In genomic region chr14:61235846-61236474, GRCm38 (mm10) we compare ENCODE assay signal across 14 mouse cellular contexts. TPM values are rescaled to one million over a fixed set of nuclear protein-coding genes. Genes with fewer than 3 reads are reported as not detected.
A peak's percentile ranks its signal among the peaks of the same experiment; 100 is the strongest.
DNase-seq lines count a peak whose midpoint lies in the region; ATAC-seq and TF ChIP-seq lines count a peak whose summit lies in the region.
"Had no signal": no experiment of that assay in that cellular context is flagged by ENCODE, and none has a peak within 500 bp of the region (broad histone marks: within the 10 kb centered on the region; RNA-seq: fewer than 3 reads in every experiment).

No protein-coding gene starts in this region.

- no peaks in the 10 kb centered on the region for H3K27me3 ChIP-seq in forebrain, embryonic 12.5 days
- H3K27me3 ChIP-seq in forebrain, postnatal 0 days (ENCODE audit: insufficient read depth, low read length): no peaks in the 10 kb centered on the region
- no peaks in the 10 kb centered on the region for H3K27me3 ChIP-seq in lung, embryonic 14.5 days (ENCODE audit: insufficient read depth, low read length)
- H3K27me3 ChIP-seq in lung, postnatal 0 days (replicated peaks; ENCODE audit: insufficient read depth, low read length): no peaks in the 10 kb centered on the region
- H3K27me3 ChIP-seq in forebrain, embryonic 13.5 days: no peaks in the 10 kb centered on the region
- H3K27me3 ChIP-seq: embryonic facial prominence, embryonic 12.5 days; limb, embryonic 15.5 days; lung, embryonic 15.5 days; midbrain, embryonic 12.5 days had no signal

- H3K9ac ChIP-seq in forebrain, embryonic 12.5 days: no peak overlapping the region
- H3K9ac ChIP-seq in forebrain, postnatal 0 days: no peak overlapping the region
- no peak overlapping the region for H3K9ac ChIP-seq in lung, embryonic 14.5 days
- H3K9ac ChIP-seq in lung, postnatal 0 days (replicated peaks; ENCODE audit: low read depth): no peak overlapping the region
- no peak overlapping the region for H3K9ac ChIP-seq in forebrain, embryonic 13.5 days
- H3K9ac ChIP-seq: embryonic facial prominence, embryonic 12.5 days; limb, embryonic 15.5 days; lung, embryonic 15.5 days; midbrain, embryonic 12.5 days had no signal

- H3K36me3 ChIP-seq in forebrain, embryonic 12.5 days (replicated peaks): no peaks in the 10 kb centered on the region
- H3K36me3 ChIP-seq in forebrain, postnatal 0 days (ENCODE audit: insufficient read depth): no peaks in the 10 kb centered on the region
- H3K36me3 ChIP-seq in lung, embryonic 14.5 days (ENCODE audit: insufficient read depth): no peaks in the 10 kb centered on the region
- H3K36me3 ChIP-seq in lung, postnatal 0 days (ENCODE audit: insufficient read depth, low read length): no peaks in the 10 kb centered on the region
- no peaks in the 10 kb centered on the region for H3K36me3 ChIP-seq in forebrain, embryonic 13.5 days (ENCODE audit: poor library complexity, severe bottlenecking)
- H3K36me3 ChIP-seq: embryonic facial prominence, embryonic 12.5 days; limb, embryonic 15.5 days; lung, embryonic 15.5 days; midbrain, embryonic 12.5 days had no signal

- DNase-seq in forebrain, postnatal 0 days: no peak
- peak; percentile 49 for DNase-seq in lung, embryonic 14.5 days
- no peak for DNase-seq in lung, postnatal 0 days (ENCODE audit: low spot score)
- peak; percentile 59 for DNase-seq in retina, embryonic 14.5 days (ENCODE audit: low spot score)
- no peak for DNase-seq in c-Kit-positive CD71-positive TER-119-positive erythroid progenitor cells, embryonic 14.5 days (ENCODE audit: low spot score)
- DNase-seq: cerebellum, adult 2 months; kidney, adult 2 months; layer of hippocampus, adult 9-11 months had no signal

- no peak overlapping the region for H3K4me2 ChIP-seq in forebrain, embryonic 12.5 days
- H3K4me2 ChIP-seq in forebrain, postnatal 0 days (ENCODE audit: low read depth): no peak overlapping the region
- H3K4me2 ChIP-seq in lung, embryonic 14.5 days: no peak overlapping the region
- H3K4me2 ChIP-seq in lung, postnatal 0 days (replicated peaks; ENCODE audit: low read depth, low read length): no peak overlapping the region
- H3K4me2 ChIP-seq in forebrain, embryonic 13.5 days: no peak overlapping the region
- H3K4me2 ChIP-seq: embryonic facial prominence, embryonic 12.5 days; limb, embryonic 15.5 days; lung, embryonic 15.5 days; midbrain, embryonic 12.5 days had no signal

- H3K27ac ChIP-seq in forebrain, embryonic 12.5 days: peak overlapping the region; percentile 53
- H3K27ac ChIP-seq in forebrain, postnatal 0 days (ENCODE audit: low read depth, low read length): no peak overlapping the region
- H3K27ac ChIP-seq in lung, embryonic 14.5 days (ENCODE audit: low read depth): no peak overlapping the region
- H3K27ac ChIP-seq in lung, postnatal 0 days (ENCODE audit: low read length): no peak overlapping the region
- H3K27ac ChIP-seq in forebrain, embryonic 13.5 days: peak overlapping the region; percentile 61
- H3K27ac ChIP-seq: embryonic facial prominence, embryonic 12.5 days; limb, embryonic 15.5 days; lung, embryonic 15.5 days; midbrain, embryonic 12.5 days had no signal

- H3K4me3 ChIP-seq in forebrain, embryonic 12.5 days (replicated peaks): no peak overlapping the region
- no peak overlapping the region for H3K4me3 ChIP-seq in forebrain, postnatal 0 days (ENCODE audit: low read depth, low read length)
- no peak overlapping the region for H3K4me3 ChIP-seq in lung, embryonic 14.5 days (ENCODE audit: low read depth, low read length)
- H3K4me3 ChIP-seq in lung, postnatal 0 days (ENCODE audit: low read depth, low read length): no peak overlapping the region
- no peak overlapping the region for H3K4me3 ChIP-seq in forebrain, embryonic 13.5 days
- H3K4me3 ChIP-seq: embryonic facial prominence, embryonic 12.5 days; limb, embryonic 15.5 days; lung, embryonic 15.5 days; midbrain, embryonic 12.5 days had no signal

- no peak for TF ChIP-seq EP300 in lung, postnatal 0 days (IDR thresholded peaks at IDR 0.05)

- WGBS in forebrain, embryonic 12.5 days: 37% methylated on average over 5 of the region's 5 CpGs
- 36% methylated on average over 5 of the region's 5 CpGs for WGBS in forebrain, postnatal 0 days
- WGBS in lung, embryonic 14.5 days: 37% methylated on average over 5 of the region's 5 CpGs
- 43% methylated on average over 5 of the region's 5 CpGs for WGBS in lung, postnatal 0 days
- 41% methylated on average over 5 of the region's 5 CpGs for WGBS in forebrain, embryonic 13.5 days

- ATAC-seq in forebrain, embryonic 12.5 days (ENCODE audit: low FRiP score): peak; percentile 36; the same call in 1 of the 2 replicates
- no peak for ATAC-seq in forebrain, postnatal 0 days
- no peak for ATAC-seq in lung, embryonic 14.5 days (ENCODE audit: insufficient read depth)
- ATAC-seq in lung, postnatal 0 days: no peak
- peak; percentile 38; the same call in 1 of the 2 replicates for ATAC-seq in forebrain, embryonic 13.5 days

- peaks cover 8% of the 10 kb centered on the region; the same call in 1 of the 2 replicates for H3K4me1 ChIP-seq in forebrain, embryonic 12.5 days
- H3K4me1 ChIP-seq in forebrain, postnatal 0 days (ENCODE audit: insufficient read depth): no peaks in the 10 kb centered on the region
- H3K4me1 ChIP-seq in lung, embryonic 14.5 days (ENCODE audit: insufficient read depth): no peaks in the 10 kb centered on the region
- H3K4me1 ChIP-seq in lung, postnatal 0 days (ENCODE audit: insufficient read depth, low read depth, low read length): no peaks in the 10 kb centered on the region
- H3K4me1 ChIP-seq in forebrain, embryonic 13.5 days: peaks cover 19% of the 10 kb centered on the region
- H3K4me1 ChIP-seq: embryonic facial prominence, embryonic 12.5 days; limb, embryonic 15.5 days; lung, embryonic 15.5 days had no signal

- no peak for TF ChIP-seq CTCF in forebrain, postnatal 0 days (IDR thresholded peaks at IDR 0.05; ENCODE audit: low read depth)
- no peak for TF ChIP-seq CTCF in lung, embryonic 14.5 days (IDR thresholded peaks at IDR 0.05; ENCODE audit: low read depth)
- TF ChIP-seq CTCF in lung, postnatal 0 days (IDR thresholded peaks at IDR 0.05): no peak

- H3K9me3 ChIP-seq in forebrain, embryonic 12.5 days: no peaks in the 10 kb centered on the region
- no peaks in the 10 kb centered on the region for H3K9me3 ChIP-seq in forebrain, postnatal 0 days (ENCODE audit: low read length)
- H3K9me3 ChIP-seq in lung, embryonic 14.5 days (ENCODE audit: low read depth, low read length): no peaks in the 10 kb centered on the region
- no peaks in the 10 kb centered on the region for H3K9me3 ChIP-seq in lung, postnatal 0 days (ENCODE audit: low read length)
- H3K9me3 ChIP-seq in forebrain, embryonic 13.5 days (replicated peaks): no peaks in the 10 kb centered on the region
- H3K9me3 ChIP-seq: embryonic facial prominence, embryonic 12.5 days; limb, embryonic 15.5 days; lung, embryonic 15.5 days; midbrain, embryonic 12.5 days had no signal

RNA-seq across cellular contexts. Expression of gene Sgcg, which starts 22.3 kb away (rescaled TPM):
- 0.05 and 0.19 TPM in 2 replicates for polyA plus RNA-seq in forebrain, embryonic 12.5 days (2016; fragmentation: Nextera tagmentation; extraction: Ambion mirVana)
- total RNA-seq in forebrain, postnatal 0 days (2014; rRNA removed): 0.43 TPM in 1 of 2 replicates, not detected in the other
- 0.10 TPM in 2 replicates for polyA plus RNA-seq in forebrain, postnatal 0 days (2015; fragmentation: Nextera tagmentation; extraction: Ambion mirVana)
- polyA plus RNA-seq in lung, embryonic 14.5 days (2014; fragmentation: Nextera tagmentation; extraction: Ambion mirVana): 0.45 and 1.2 TPM in 2 replicates
- 4.2 and 6.1 TPM in 2 replicates for polyA plus RNA-seq in lung, postnatal 0 days (2015; fragmentation: Nextera tagmentation; extraction: Ambion mirVana)
- 0.20 TPM in 1 of 2 replicates, not detected in the other for polyA plus RNA-seq in forebrain, embryonic 13.5 days (2015; fragmentation: Nextera tagmentation; extraction: Ambion mirVana)
- polyA plus RNA-seq: midbrain, embryonic 12.5 days had no signal

Comparison
In these comparisons a context has a peak if more than half of its experiments do, and no peak if none do; other contexts are left out.
1. ATAC-seq: peak in forebrain, embryonic 12.5 days (single experiment) and forebrain, embryonic 13.5 days (single experiment); none in forebrain, postnatal 0 days (single experiment), lung, embryonic 14.5 days (single experiment) and lung, postnatal 0 days (single experiment).
2. H3K27ac ChIP-seq: peak in forebrain, embryonic 12.5 days (single experiment) and forebrain, embryonic 13.5 days (single experiment); none in forebrain, postnatal 0 days (single experiment), lung, embryonic 14.5 days (single experiment) and lung, postnatal 0 days (single experiment).
3. DNase-seq: peak in lung, embryonic 14.5 days (single experiment) and retina, embryonic 14.5 days (single experiment); none in forebrain, postnatal 0 days (single experiment), lung, postnatal 0 days (single experiment) and c-Kit-positive CD71-positive TER-119-positive erythroid progenitor cells, embryonic 14.5 days (single experiment).